Mouse (Mus musculus) CD8-positive naive resting alpha-beta T cell, adult 2 months (primary cell): ENCODE measurements around the gene Gpr85.

Experiments
- DNase-seq, 2 experiments: peaks; one replicate each; pipeline ENCODE4 v3.0.0; 2022; ENCODE audit warnings: low read depth in 2 of 2, low spot score in 2 of 2

Gene Gpr85

DNA sequence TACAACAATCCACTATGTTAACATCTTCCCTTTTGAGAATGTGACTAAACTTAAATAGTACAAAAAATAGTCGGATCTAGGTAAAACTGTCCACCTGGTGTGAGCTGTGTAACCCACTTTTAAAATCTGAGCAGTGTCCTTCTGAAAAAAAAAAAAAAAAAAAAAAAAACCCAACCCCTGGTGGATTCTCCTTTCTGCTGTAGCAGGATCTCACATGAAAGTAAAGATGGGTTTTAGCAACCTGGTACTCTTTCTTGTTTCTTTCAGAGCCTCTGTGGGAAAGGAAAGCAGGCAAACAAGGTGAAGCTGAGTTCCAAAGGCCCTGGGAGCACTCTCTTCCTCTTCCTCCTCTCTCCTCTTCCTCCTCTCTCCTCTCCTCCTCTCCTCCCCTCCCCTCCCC is 10.9 kb downstream of the Gpr85 start:
- DNase-seq: no peak

DNA sequence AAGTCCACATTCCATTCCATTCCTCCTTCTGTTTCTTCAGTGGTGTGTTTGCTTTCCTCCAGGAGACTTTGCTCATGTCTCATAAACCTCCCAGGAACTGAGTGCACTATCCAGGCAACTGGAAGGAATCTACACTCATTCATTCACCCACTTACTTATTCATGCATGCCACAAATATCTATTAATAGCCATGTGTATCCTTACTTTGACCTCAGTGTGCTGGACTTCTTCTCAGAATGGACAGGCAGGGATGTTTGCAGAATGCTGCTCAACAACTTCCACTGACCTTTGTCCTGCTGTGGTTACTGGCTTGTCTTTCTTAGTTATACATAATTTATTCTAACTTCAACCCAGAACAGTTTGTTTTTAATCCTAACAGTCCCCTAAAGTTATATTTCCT is 23.1 kb downstream of the Gpr85 start:
- DNase-seq: no peak

DNA sequence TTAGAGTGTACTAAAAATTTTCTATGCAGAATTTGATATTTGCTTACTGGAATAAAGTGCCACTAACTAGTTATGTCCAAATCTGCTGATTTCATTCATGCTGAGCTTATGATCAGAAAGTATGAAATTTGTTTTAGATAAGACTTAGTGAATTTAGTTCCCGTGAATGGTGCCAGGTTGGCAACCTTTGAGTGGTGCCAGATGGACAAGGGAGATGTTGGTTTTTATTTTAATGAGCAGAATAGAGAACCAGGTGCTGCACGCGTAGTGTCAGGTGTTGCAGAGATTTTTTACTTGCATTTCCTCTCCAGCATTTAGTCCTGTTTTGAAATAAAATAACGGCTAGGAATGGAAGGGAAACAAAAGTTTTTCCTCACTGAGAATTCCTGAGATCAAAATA is 27.6 kb downstream of the Gpr85 start:
- no peak for DNase-seq

DNA sequence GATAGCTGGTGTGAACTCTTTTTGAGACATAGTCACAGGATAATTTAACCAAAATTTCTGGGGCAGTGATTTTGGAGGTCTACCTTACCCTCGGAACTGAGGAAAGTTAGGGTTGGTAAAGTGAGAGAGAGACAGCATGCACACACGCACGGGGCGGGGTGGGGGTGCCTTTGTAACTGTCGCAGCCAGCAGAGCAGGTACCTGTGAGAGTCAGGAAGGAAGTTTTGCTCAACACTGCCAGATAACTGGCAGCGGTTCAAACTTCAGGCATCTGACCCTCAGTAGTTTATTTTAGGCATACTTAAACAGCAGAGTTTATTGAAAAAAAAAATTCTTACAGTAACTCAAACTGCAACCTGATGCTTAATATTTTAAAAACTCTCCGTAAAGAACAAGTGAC is 39.7 kb downstream of the Gpr85 start:
- DNase-seq: no peak

DNA sequence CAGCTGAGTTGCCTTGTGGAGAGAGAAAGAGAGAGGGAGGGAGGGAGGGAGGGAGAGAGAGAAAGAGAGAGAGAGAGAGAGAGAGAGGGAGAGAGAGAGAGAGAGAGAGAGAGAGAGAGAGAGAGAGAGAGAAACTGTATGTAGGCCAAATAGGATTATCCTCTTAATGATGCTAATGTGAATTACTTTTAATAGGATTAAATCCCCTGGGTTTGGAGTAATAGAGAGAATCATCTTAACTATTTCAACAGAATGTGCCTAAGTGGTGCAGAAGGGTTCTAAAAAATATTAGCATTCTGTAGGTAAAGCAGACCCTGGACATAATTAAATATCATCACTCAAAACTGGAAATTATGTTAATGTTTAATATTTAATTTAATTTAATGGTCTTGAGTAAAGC is 42.4 kb downstream of the Gpr85 start:
- no peak for DNase-seq
